Mouse (Mus musculus): ENCODE measurements around the gene Fbln1. TPM values are rescaled to one million over a fixed set of nuclear protein-coding genes. Genes with fewer than 3 reads are reported as not detected.

The Fbln1 gene
- total RNA-seq (2021): 33.0 and 37.1 TPM in 2 replicates
- long read RNA-seq, transcript Fbln1-201 (17 exons, 3,659 nt): minor isoform, 32 of 89 reads
- long read RNA-seq, transcript Fbln1-202 (15 exons, 2,273 nt): major isoform, 44 of 89 reads
- long read RNA-seq, partial matches to known transcripts: 7 of 89 reads
- long read RNA-seq, other reads (novel, unspliced or antisense): 6 of 89 reads

DNA sequence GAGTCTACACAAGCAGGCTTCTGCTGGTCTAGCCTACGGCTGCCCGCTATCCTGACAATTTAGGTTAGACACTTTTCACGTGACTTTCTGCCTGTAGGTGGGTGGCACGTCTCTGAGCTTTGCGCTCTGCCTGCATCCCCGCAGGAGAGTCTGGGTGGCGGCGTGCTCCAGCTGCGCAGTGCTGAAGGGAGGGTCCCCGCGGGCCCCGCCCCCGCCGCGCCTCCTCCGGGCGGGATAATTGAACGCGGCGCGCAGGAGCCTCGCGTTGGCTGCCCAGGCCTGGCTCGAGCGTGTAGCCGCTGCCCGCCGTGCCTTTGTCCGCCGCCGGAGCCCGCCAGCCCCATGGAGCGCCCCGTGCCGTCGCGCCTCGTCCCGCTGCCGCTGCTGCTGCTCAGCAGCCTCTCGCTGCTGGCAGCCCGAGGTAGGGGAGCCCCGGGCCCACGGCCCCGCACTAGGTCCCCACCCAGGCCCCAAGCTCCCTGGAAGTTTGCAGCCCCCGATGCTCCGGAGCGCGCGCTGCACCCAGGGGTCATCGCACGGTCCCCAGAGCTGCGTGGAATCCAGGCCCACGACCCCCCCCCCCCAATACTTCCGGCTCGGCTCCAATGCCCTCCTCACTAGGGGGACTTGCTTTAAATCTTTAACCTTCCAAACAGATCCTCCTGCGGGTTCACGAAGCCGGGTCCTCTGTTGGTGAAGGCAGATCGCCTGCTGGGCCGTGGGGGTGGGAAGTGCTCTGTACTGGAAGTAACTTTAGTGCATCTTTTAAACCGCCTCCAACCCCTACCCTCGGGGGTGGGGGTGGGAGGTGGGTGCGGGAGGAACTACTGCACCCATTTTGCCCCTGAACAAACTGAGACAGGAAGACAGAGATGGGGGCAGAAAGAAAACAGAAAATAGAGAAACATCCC lies at the start of gene Fbln1:
TSS of gene Fbln1 (plus strand) at position 158 of the 911 bp plus-strand sequence.
- DNase-seq: peak; percentile 82

GRCm38 (mm10) chr15:85156198-85156597 lies 49.6 kb upstream of the Fbln1 start:
- DNase-seq: no peak

DNA sequence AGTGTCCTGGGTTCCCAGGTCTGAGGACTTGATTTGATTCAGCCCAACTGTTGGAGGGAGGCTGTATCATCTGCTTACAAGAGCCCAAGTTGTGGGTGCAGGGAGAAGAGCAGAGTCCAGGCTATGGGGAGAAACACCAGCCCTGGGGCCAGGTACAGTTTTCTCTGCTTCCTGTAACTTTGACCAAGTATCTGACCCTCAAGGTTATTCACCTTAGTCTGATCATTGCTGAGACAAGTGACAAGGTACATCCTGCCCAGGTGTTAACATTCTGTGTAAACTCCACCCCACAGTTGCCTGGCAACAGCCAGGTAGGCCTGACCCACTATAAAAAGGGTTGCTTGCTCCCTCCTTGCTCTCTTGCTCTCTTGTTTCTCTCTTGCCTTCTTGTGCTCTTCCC lies 44.3 kb upstream of the Fbln1 start:
- no peak for DNase-seq

DNA sequence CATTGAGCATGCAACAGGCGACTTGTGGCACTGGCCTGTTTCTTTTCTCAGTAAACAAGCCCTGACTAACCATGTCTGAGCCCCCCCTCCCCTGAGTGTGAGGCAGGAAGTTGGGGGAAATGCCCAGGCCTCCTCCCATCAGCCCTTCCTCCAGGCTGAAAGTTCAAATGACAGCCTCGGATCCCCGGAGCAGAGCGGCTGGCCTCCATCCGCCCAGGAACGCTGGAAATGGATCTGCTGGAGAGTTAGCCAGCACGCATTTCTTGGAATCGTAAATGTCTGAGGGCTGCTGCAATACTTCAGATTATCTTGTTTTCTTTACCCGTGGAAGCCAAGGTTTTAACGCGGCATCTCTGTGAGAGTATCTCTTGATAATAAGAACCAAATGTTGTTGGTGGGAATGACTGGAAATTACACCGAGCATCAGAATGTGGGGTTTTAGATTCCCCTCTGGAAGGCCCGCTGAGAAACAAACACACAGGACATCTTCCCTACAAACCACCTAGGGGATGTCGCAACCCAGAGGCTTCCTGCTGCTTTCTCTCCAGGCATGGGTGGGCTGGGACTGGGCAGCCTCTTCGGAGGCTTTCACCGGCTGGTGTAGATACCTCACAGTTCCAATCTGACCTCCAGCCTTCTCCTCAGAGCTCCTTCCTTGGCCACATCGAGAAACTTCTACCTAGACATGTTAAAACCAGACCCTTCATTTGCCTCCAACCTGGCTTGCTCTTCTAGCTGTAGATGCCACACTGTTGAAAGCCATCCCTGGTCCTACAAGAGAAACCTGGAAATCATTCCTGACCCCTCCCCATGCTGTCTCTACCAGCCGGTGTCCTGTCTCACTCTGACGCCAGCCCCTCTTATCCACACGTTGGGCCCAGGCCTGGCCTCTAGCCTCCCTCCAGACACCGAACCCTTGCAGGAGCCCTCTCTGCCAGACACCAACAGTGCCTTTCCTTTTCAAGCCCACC lies 42.8 kb upstream of the Fbln1 start:
- DNase-seq: no peak

DNA sequence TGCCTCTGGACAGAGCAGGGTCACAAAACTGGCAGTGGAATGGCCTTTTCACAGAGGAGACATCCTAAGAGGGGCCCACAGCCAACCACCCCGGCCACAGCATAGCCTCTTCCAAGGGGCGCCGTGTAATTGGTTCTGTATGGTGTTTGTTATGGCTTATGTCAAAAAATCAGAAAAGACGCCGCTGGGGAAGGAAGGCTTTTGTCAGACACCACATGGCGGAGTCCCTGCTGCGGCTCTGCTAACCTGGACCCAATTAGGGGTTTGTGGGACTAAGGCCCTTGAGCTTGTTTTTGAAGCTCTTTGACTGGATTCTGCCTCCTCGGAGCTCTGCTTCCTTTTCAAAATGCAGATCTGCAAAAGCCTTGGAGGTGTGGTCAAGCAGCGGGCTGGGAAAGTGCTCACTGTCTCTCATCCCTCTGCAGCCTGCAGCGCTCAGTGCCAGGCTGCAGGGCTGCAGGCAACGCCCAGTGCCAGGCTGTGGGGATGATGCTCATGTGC lies 39.3 kb upstream of the Fbln1 start:
- DNase-seq: no peak

DNA sequence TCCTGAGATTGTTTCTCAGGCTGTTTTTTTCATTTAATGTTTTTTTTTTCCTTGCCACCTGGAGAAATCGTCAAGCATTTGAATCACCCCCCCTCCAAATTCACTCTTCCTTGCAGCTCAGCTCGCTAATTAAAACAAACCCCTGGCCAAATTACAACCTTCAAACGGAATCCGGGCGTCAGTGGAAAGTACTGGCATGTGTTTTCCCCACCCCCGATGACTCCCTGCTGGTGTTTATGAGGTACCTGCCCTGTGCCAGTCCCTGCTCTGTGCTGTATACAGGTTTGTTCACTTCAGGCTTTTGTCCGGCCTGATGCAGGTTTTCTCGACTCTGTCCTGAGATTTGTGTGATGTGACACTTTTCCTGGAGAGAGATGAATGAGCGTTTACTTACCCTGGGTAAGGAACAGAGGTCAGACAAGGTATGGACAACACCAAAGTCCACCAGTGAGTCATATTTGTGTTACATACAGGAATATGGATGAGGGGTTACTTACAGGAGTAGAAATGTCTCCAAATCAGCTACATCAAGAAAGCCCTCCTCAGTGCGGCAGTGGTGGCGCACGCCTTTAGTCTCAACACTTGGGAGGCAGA lies 38.6 kb upstream of the Fbln1 start:
- DNase-seq: no peak

- no peak for DNase-seq
These were observed 33.7 kb upstream of the Fbln1 start for GRCm38 (mm10) chr15:85172054-85172453.

DNA sequence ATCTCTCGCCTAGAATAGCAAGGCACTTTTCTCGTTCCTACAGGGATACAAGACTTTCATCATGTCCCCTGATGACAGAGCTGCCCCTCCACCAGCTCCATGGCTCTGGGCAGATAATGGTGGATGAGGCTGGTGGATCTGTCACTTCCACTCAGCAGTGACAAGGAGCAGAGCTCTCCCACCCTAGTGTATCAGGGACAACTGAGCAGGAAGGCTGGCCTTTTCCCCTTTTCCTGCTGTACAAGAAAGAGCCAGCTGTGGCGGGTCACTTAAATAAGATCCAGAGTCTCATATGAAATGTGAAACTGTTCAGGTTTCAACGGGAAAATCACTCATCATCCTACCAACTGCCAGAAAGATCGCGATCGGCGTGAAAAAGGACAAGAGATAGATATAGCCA lies 32.3 kb upstream of the Fbln1 start:
- DNase-seq: no peak

- no peak for DNase-seq
These were observed 31.7 kb upstream of the Fbln1 start for GRCm38 (mm10) chr15:85174060-85174459.

DNA sequence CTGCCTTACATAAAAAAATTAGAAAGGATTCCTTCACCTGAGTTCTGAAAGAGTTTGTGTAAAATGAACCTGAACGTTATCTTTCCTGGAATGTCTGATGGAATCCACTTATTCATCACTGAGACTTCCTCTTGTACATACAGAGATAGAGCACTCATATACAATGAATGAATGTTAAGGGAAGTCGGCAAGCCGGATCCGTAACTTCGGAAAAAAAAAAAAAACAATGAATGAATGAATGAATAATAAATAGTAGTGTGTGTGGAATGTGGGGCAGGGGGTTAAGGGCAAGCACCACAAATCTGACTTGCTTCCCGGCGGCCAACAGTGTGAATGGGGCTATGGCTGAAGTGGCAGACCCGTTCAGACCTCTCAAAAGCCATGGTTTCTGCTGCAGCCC lies 28.2 kb upstream of the Fbln1 start:
- peak; percentile 42 for DNase-seq

DNA sequence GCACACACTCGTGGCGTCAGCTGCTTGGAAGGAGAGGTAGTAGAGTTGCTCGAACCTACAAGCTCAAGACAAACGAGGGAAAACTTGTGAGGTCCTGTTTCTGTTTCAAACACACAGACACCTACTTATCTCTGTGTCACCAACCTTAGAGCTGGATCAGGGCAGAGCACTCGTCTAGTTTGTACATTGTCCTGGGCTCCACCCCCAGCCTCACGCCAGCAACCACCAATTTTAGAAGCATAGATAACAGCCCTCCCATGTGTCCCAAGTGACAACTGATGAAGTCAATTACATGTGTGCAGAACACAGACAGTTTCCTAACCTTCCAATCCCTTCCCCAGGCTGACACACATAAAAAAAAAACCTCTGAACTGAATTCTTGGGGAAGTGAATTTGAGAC lies 27.6 kb upstream of the Fbln1 start:
- no peak for DNase-seq

GRCm38 (mm10) chr15:85179528-85180180 lies 26.1 kb upstream of the Fbln1 start:
- no peak for DNase-seq

DNA sequence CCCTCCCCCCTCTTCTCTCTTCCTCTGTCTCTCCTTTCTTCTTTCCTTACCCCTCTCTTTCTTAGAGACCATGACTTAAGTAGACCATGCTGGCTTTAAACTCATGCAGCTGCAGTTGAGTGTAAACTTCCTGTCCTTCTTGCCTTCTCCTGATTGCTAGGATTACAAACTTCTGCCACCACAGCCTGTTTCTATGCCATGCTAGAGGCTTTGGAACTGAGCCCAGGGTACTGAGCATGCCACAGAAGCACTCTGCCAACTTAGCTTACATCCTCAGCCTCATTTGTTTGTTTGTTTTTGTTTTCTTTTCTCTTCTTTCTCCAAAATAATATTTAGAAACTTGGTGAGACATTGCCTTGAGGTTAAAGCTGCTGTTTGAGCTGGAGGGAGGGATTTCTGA lies 25.4 kb upstream of the Fbln1 start:
- no peak for DNase-seq

GRCm38 (mm10) chr15:85182063-85182462 lies 23.7 kb upstream of the Fbln1 start:
- no peak for DNase-seq

DNA sequence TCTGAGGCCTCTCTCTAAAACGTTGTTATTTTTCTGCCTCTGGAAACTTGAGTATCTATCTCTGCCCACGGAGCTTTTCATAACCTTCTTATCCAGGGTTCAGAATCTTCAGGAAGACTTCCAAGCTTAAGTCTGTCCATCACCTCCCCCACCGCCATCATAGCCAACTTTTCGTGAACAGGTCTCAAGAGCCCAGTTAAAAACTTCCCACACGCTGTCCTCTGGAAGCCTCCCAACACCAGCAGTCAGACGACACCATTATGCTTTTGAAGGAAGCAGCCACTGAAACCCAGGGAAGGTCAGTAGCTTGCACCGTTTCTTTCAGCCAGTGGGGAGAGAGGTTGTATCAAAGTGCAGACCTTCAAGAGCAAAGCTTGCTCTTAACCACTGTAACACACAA lies 18.8 kb upstream of the Fbln1 start:
- no peak for DNase-seq

DNA sequence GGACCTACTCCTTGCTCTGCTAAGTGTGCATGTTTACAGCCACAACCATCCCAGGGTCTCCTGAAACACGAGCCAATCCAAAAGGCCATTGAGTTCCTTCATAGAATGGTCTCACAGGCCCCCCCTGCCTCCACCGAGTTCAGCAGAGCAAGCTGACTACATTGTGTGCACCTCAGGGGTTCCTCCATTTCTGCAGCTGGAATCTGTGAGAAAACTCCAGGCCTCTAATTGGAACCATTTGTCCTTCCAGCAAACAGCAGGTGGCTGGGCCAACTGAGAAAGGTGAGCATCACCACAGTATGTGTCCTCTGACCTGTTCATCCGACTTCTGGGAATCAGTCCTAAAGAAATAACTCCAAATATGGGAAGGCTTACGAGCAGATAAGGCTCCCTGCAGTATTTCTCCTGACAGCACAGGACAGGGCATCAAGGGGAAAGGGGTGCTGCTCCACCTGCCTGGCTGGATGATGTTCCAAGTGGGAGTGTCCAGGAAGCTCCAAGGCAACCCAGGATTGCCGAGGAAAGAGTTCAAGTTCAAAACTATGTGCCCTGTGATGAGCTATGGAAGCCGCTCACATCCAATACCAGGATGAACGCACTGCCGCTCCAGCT lies 17.5 kb upstream of the Fbln1 start:
- DNase-seq: no peak

GRCm38 (mm10) chr15:85200446-85201289 lies 5.1 kb upstream of the Fbln1 start:
- DNase-seq: no peak

- no peak for DNase-seq
These were observed 3.5 kb upstream of the Fbln1 start for GRCm38 (mm10) chr15:85202199-85202598.

DNA sequence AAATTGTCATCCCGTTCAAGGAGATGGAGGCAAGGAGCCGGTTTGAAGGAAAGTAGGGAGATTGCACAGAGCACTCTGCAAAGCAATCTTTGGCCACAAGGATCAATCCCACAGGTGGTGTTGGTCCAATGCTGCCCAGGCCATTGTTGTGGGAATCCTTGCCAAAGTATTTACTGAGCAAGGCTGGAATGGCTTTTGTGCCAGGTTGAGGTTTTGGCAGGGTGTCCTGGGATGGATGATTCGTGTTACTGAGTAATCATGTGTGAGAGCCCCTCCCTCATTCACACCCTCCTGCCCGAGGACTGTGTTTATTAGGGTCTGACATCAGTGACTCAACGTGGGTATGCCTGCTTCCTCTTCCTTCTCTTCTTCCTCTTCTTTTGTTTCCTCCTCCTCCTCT lies 3.0 kb upstream of the Fbln1 start:
- DNase-seq: no peak

GRCm38 (mm10) chr15:85204383-85204782 lies 1.4 kb upstream of the Fbln1 start:
- DNase-seq: no peak
